Mouse (Mus musculus): ENCODE data around the gene Adcy6. TPM values are rescaled to one million over a fixed set of nuclear protein-coding genes. Genes with fewer than 3 reads are reported as not detected.

Gene Adcy6
- total RNA-seq, 1 experiment, result 15.3 TPM

DNA sequence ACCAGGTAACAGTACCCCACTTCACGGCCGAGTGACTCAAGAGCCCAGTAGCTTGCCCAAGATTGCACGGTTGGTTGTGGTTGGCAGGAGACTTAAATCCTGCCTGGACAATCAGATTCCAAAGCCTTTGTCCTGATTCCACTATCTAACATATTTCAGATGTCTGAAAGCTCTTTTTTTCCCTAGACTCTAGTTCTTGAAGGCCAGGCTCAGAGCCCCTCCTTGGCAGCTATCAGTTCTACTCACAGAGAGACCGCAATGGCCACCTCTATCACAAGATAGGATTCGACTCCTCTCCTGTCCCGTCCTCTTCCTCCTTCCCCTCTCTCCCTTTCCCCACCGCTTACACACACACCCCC is 8.1 kb downstream of the Adcy6 start:
- H3K36me3 ChIP-seq (ENCODE audit: control insufficient read depth, insufficient read depth, low read length, poor library complexity, severe bottlenecking), result no peaks in the 10 kb centered on the region
- no peaks in the 10 kb centered on the region for H3K9me3 ChIP-seq (ENCODE audit: control insufficient read depth, insufficient read depth, low read depth, low read length)
- H3K27ac ChIP-seq (ENCODE audit: insufficient read depth, low read depth, low read length, poor library complexity, severe bottlenecking), result no peak overlapping the region
- H3K4me3 ChIP-seq (ENCODE audit: insufficient read depth in 1 of 2, low read depth in 1 of 2, low read length in 2 of 2, poor library complexity in 1 of 2, severe bottlenecking in 1 of 2), result no peak overlapping the region
- TF ChIP-seq ZNF384 (IDR thresholded peaks at IDR 0.05; ENCODE audit: low read depth, low read length), result no peak
- TF ChIP-seq ZC3H11A (IDR thresholded peaks at IDR 0.05; ENCODE audit: borderline replicate concordance, low read depth, low read length), result no peak
- no peak for TF ChIP-seq CHD2 (IDR thresholded peaks at IDR 0.05; ENCODE audit: low read depth, low read length)
- TF ChIP-seq HCFC1 (IDR thresholded peaks at IDR 0.05; ENCODE audit: borderline replicate concordance, insufficient read depth, low read length), result no peak
- TF ChIP-seq MAFK (IDR thresholded peaks at IDR 0.05; ENCODE audit: insufficient read depth, low read depth, low read length), result no peak
- DNase-seq (ENCODE audit: low read depth, low spot score), result no peak
- in situ Hi-C loops (cut with MboI; ENCODE audit: low sequenced_read_pairs in 2 of 2, unreplicated experiment in 2 of 2), result no loop called here
- peaks cover 4 to 38% of the 10 kb centered on the region in 2 experiments; a peak in 3 of 4 replicates for H3K4me1 ChIP-seq (ENCODE audit: control insufficient read depth in 2 of 2, insufficient read depth in 2 of 2, low read length in 2 of 2, poor library complexity in 1 of 2)
- no peak overlapping the region for H3K9ac ChIP-seq (ENCODE audit: insufficient read depth, low read depth, low read length, poor library complexity, severe bottlenecking)

DNA sequence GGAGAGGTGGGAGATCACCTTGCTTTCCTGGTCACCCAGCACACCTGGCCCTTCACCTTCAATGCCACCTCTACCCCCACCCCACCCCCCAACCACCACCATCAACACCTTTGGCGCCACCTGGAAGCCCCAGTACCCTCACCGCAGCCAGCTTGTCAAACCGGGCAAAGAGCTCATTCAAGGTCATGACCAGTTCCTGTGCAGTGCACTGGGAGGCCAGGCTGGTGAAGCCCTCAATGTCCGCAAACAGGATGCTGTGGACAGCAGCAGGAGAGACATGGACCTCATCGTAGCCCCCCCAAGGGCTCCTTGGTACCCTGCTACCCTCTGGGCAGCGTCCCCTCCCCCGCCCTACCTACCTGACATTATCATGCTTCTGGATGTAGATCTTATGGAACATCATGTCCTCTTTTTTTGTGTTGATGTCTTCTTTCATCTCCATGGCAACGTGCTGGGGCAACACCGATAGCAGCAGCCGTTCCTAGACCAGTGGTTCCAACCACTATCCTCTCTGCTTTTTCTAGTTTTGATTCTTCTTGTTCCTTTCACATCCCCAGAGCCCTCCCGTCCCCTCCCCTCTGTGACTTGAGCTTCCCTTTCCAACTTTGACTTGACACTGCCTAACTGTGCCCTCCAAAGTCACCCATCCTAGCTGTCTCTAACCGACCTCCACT is 9.7 kb downstream of the Adcy6 start:
- no peak for DNase-seq (ENCODE audit: low read depth, low spot score)
- H3K36me3 ChIP-seq (ENCODE audit: control insufficient read depth, insufficient read depth, low read length, poor library complexity, severe bottlenecking), result peaks cover 3% of the 10 kb centered on the region; the same call in 1 of the 2 replicates
- H3K9me3 ChIP-seq (ENCODE audit: control insufficient read depth, insufficient read depth, low read depth, low read length), result no peaks in the 10 kb centered on the region
- in situ Hi-C loops (cut with MboI; ENCODE audit: low sequenced_read_pairs in 2 of 2, unreplicated experiment in 2 of 2), result no loop called here
- TF ChIP-seq HCFC1 (IDR thresholded peaks at IDR 0.05; ENCODE audit: borderline replicate concordance, insufficient read depth, low read length), result no peak
- TF ChIP-seq ZC3H11A (IDR thresholded peaks at IDR 0.05; ENCODE audit: borderline replicate concordance, low read depth, low read length), result no peak
- TF ChIP-seq CHD2 (IDR thresholded peaks at IDR 0.05; ENCODE audit: low read depth, low read length), result no peak
- no peak for TF ChIP-seq MAFK (IDR thresholded peaks at IDR 0.05; ENCODE audit: insufficient read depth, low read depth, low read length)
- no peak for TF ChIP-seq ZNF384 (IDR thresholded peaks at IDR 0.05; ENCODE audit: low read depth, low read length)
- peaks cover 4 to 44% of the 10 kb centered on the region in 2 experiments; a peak in 3 of 4 replicates for H3K4me1 ChIP-seq (ENCODE audit: control insufficient read depth in 2 of 2, insufficient read depth in 2 of 2, low read length in 2 of 2, poor library complexity in 1 of 2)
- no peak overlapping the region for H3K27ac ChIP-seq (ENCODE audit: insufficient read depth, low read depth, low read length, poor library complexity, severe bottlenecking)
- H3K4me3 ChIP-seq (ENCODE audit: insufficient read depth in 1 of 2, low read depth in 1 of 2, low read length in 2 of 2, poor library complexity in 1 of 2, severe bottlenecking in 1 of 2), result no peak overlapping the region
- no peak overlapping the region for H3K9ac ChIP-seq (ENCODE audit: insufficient read depth, low read depth, low read length, poor library complexity, severe bottlenecking)

DNA sequence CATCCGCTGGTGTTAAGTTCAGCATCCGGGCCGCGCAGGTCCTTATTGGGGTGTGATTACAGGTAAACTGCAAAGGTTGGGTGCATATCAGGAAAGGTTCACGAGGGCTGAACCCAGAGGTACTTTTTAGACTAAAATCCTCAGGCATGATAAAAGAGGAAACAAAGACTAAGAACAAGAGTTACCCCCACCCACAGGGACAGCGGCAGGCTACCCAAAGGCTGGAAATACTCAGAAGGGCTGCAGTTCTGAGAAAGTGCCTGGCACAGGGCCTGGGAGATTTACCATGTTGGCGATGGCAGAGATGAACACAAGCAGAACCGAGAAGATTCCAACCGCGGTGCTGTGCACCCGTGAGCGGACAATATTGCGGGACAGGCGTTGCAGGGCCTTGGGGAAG is 13.3 kb downstream of the Adcy6 start:
- no peak overlapping the region for H3K4me3 ChIP-seq (ENCODE audit: insufficient read depth in 1 of 2, low read depth in 1 of 2, low read length in 2 of 2, poor library complexity in 1 of 2, severe bottlenecking in 1 of 2)

DNA sequence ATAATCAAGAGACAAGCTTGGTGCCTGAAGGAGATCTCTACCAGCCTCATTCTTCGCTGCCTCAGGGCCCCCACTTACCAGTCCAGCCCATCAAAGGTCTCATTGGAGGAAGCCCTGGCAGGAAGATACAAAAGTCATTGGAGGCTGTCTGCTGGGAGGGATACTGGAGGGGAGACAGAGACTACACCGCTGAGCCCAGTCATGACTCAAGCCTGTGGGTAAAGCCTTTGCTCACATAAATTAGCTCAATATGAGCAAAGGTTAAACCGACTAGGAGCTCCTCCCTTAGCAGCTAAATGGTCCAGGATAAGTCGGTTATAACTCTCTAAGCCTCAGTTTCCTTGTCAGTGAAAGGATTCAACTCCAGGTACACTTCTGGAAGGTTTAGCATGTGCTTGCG is 14.8 kb downstream of the Adcy6 start:
- TF ChIP-seq ZNF384 (IDR thresholded peaks at IDR 0.05; ENCODE audit: low read depth, low read length), result no peak
- TF ChIP-seq CHD2 (IDR thresholded peaks at IDR 0.05; ENCODE audit: low read depth, low read length), result no peak
- no peak for TF ChIP-seq ZC3H11A (IDR thresholded peaks at IDR 0.05; ENCODE audit: borderline replicate concordance, low read depth, low read length)
- TF ChIP-seq MAFK (IDR thresholded peaks at IDR 0.05; ENCODE audit: insufficient read depth, low read depth, low read length), result no peak
- no peak for TF ChIP-seq HCFC1 (IDR thresholded peaks at IDR 0.05; ENCODE audit: borderline replicate concordance, insufficient read depth, low read length)
- peaks cover 3% of the 10 kb centered on the region; the same call in 1 of the 2 replicates for H3K36me3 ChIP-seq (ENCODE audit: control insufficient read depth, insufficient read depth, low read length, poor library complexity, severe bottlenecking)
- no peaks in the 10 kb centered on the region for H3K9me3 ChIP-seq (ENCODE audit: control insufficient read depth, insufficient read depth, low read depth, low read length)
- in situ Hi-C loops (cut with MboI; ENCODE audit: low sequenced_read_pairs in 2 of 2, unreplicated experiment in 2 of 2), result no loop called here
- H3K4me1 ChIP-seq (ENCODE audit: control insufficient read depth in 2 of 2, insufficient read depth in 2 of 2, low read length in 2 of 2, poor library complexity in 1 of 2), result peaks cover 0 to 25% of the 10 kb centered on the region in 2 experiments; a peak in 2 of 4 replicates
- DNase-seq (ENCODE audit: low read depth, low spot score), result no peak
- H3K27ac ChIP-seq (ENCODE audit: insufficient read depth, low read depth, low read length, poor library complexity, severe bottlenecking), result no peak overlapping the region
- H3K4me3 ChIP-seq (ENCODE audit: insufficient read depth in 1 of 2, low read depth in 1 of 2, low read length in 2 of 2, poor library complexity in 1 of 2, severe bottlenecking in 1 of 2), result no peak overlapping the region
- no peak overlapping the region for H3K9ac ChIP-seq (ENCODE audit: insufficient read depth, low read depth, low read length, poor library complexity, severe bottlenecking)

More for the DNA sequence above, 13.3 kb downstream of the Adcy6 start:
- Histone ChIP-seq H3K4me1 (ENCODE audit: control insufficient read depth in 2 of 2, insufficient read depth in 2 of 2, low read length in 2 of 2, poor library complexity in 1 of 2) (peaks cover 4 to 33% of the 10 kb centered on the region in 2 experiments; a peak in 2 of 4 replicates), H3K36me3 (ENCODE audit: control insufficient read depth, insufficient read depth, low read length, poor library complexity, severe bottlenecking) (peaks cover 3% of the 10 kb centered on the region; the same call in 1 of the 2 replicates), H3K27ac (ENCODE audit: insufficient read depth, low read depth, low read length, poor library complexity, severe bottlenecking) (no peak overlapping the region), H3K9ac (ENCODE audit: insufficient read depth, low read depth, low read length, poor library complexity, severe bottlenecking) (no peak overlapping the region), H3K9me3 (ENCODE audit: control insufficient read depth, insufficient read depth, low read depth, low read length) (no peaks in the 10 kb centered on the region)
- DNase-seq (ENCODE audit: low read depth, low spot score), result no peak
- TF ChIP-seq MAFK (IDR thresholded peaks at IDR 0.05; ENCODE audit: insufficient read depth, low read depth, low read length) (no peak), HCFC1 (IDR thresholded peaks at IDR 0.05; ENCODE audit: borderline replicate concordance, insufficient read depth, low read length) (no peak), ZC3H11A (IDR thresholded peaks at IDR 0.05; ENCODE audit: borderline replicate concordance, low read depth, low read length) (no peak), ZNF384 (IDR thresholded peaks at IDR 0.05; ENCODE audit: low read depth, low read length) (no peak), CHD2 (IDR thresholded peaks at IDR 0.05; ENCODE audit: low read depth, low read length) (no peak)
- in situ Hi-C loops (cut with MboI; ENCODE audit: low sequenced_read_pairs in 2 of 2, unreplicated experiment in 2 of 2), result no loop called here
